Mouse (Mus musculus): ENCODE results near the gene Map3k13.

GRCm38 (mm10) chr16:21904636-21905035, 110.5 kb downstream of the Map3k13 start:
- TF ChIP-seq POLR2A (IDR thresholded peaks at IDR 0.05; ENCODE audit: low read depth, low read length) (no peak), CTCF (IDR thresholded peaks at IDR 0.05; ENCODE audit: extremely low read depth, insufficient read depth, insufficient read length, insufficient replicate concordance) (no peak)

Data from spleen, adult 2 months (tissue).